Comparison of ENCODE assay signal across 14 mouse cellular contexts in the genomic region with DNA sequence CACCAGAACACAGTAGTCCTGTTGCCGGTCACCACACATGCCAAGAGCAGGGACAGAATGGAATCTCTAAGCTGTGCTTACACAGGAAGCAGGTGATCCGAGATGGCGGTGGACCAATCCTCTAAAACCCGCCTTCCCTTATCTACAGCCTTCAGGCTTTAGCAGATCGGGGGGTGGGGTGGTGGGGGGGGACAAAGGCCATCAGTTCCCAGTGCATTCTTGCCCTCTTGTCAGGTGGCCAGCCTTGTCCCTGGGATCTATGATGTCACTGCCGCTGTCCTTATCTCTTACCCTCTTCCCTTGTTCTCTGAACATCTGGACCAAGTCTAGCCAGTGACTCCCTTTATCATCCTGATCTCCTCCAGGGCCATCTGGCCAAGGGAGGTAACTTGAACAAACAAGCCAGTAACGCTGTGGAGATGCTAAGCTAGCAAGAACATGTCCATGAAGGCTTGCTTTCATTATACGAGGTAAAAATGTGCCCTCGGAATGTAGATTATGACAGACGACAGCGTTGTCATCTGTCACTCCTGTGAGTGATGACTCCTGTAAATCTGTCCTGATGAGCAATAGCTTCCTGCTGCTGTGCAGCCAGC. TPM values are rescaled to one million over a fixed set of nuclear protein-coding genes. Genes with fewer than 3 reads are reported as not detected.
A peak's percentile ranks its signal among the peaks of the same experiment; 100 is the strongest.
DNase-seq lines count a peak whose midpoint lies in the region; ATAC-seq and TF ChIP-seq lines count a peak whose summit lies in the region.
"Had no signal": no experiment of that assay in that cellular context is flagged by ENCODE, and none has a peak within 500 bp of the region (broad histone marks: within the 10 kb centered on the region; RNA-seq: fewer than 3 reads in every experiment).

No protein-coding gene starts in this region.

- TF ChIP-seq RAD21 in MEL (IDR thresholded peaks at IDR 0.05; ENCODE audit: low read depth, low read length) = no peak

- peaks cover 41% of the 10 kb centered on the region for H3K36me3 ChIP-seq in heart, embryonic 13.5 days
- H3K36me3 ChIP-seq in MEL (ENCODE audit: control insufficient read depth in 1 of 2, insufficient read depth in 2 of 2, low read length in 2 of 2) = peaks cover 0 to 18% of the 10 kb centered on the region in 2 experiments; a peak in 2 of 4 replicates
- peaks cover 5% of the 10 kb centered on the region; the same call in 1 of the 2 replicates for H3K36me3 ChIP-seq in liver, embryonic 11.5 days (ENCODE audit: control insufficient read depth, insufficient read depth, low read length)

- intact Hi-C loops in heart, postnatal 14 days (cut with DNase I) = no loop called here

- peak overlapping the region; percentile 12; the same call in 1 of the 2 replicates for H3K9ac ChIP-seq in heart, embryonic 13.5 days
- H3K9ac ChIP-seq in MEL (ENCODE audit: control insufficient read depth, low read depth, low read length, poor library complexity, severe bottlenecking) = no peak overlapping the region
- no peak overlapping the region for H3K9ac ChIP-seq in liver, embryonic 11.5 days (ENCODE audit: low read depth, low read length)
- H3K9ac ChIP-seq: limb, embryonic 12.5 days had no signal

- no peak overlapping the region for H3K4me3 ChIP-seq in heart, embryonic 13.5 days
- H3K4me3 ChIP-seq in MEL (ENCODE audit: control insufficient read depth in 1 of 2, insufficient read depth in 1 of 2, low read depth in 2 of 2, low read length in 2 of 2) = no peak overlapping the region
- H3K4me3 ChIP-seq in liver, embryonic 11.5 days (ENCODE audit: low read depth, low read length) = no peak overlapping the region
- H3K4me3 ChIP-seq: limb, embryonic 12.5 days; megakaryocyte, embryonic 14.5 days had no signal

- no peak for TF ChIP-seq CTCF in MEL (IDR thresholded peaks at IDR 0.05 in 2 of 3, conservative IDR thresholded peaks at IDR 0.05 in 1 of 3; ENCODE audit: control insufficient read depth in 1 of 3, insufficient read depth in 1 of 3, low read depth in 2 of 3, low read length in 3 of 3, poor library complexity in 1 of 3, severe bottlenecking in 1 of 3)

- no peak for TF ChIP-seq POLR2A in MEL (IDR thresholded peaks at IDR 0.05; ENCODE audit: control insufficient read depth in 1 of 2, insufficient read depth in 1 of 2, low read depth in 1 of 2, low read length in 2 of 2, poor library complexity in 1 of 2)

- peak overlapping the region; percentile 31 for H3K4me2 ChIP-seq in heart, embryonic 13.5 days
- peak overlapping the region; percentile 42 for H3K4me2 ChIP-seq in liver, embryonic 11.5 days
- H3K4me2 ChIP-seq: limb, embryonic 12.5 days had no signal

- no peaks in the 10 kb centered on the region for H3K79me2 ChIP-seq in MEL (ENCODE audit: control insufficient read depth, insufficient read depth, low read length, poor library complexity)

- no peaks in the 10 kb centered on the region for H3K9me3 ChIP-seq in heart, embryonic 13.5 days
- H3K9me3 ChIP-seq in MEL (replicated peaks; ENCODE audit: insufficient read depth, low read length) = no peaks in the 10 kb centered on the region
- H3K9me3 ChIP-seq in liver, embryonic 11.5 days (ENCODE audit: control insufficient read depth, low read length) = no peaks in the 10 kb centered on the region
- H3K9me3 ChIP-seq: limb, embryonic 12.5 days had no signal

- no peak overlapping the region for H3K27ac ChIP-seq in heart, embryonic 13.5 days (replicated peaks)
- peak overlapping the region; percentile 15; the same call in 1 of the 2 replicates for H3K27ac ChIP-seq in MEL (ENCODE audit: control insufficient read depth, low read depth, low read length)
- no peak overlapping the region for H3K27ac ChIP-seq in liver, embryonic 11.5 days (ENCODE audit: low read depth, low read length)
- H3K27ac ChIP-seq: limb, embryonic 12.5 days had no signal

- DNase-seq in heart, postnatal 14 days = no peak
- peak; percentile 43 for DNase-seq in 3T3-L1 (ENCODE audit: low read depth, low spot score)
- DNase-seq in MEL (ENCODE audit: low read depth, low spot score) = peak; percentile 76
- DNase-seq in liver, embryonic 11.5 days (ENCODE audit: low spot score) = no peak
- DNase-seq in spleen, postnatal 36 days (ENCODE audit: low spot score in 2 of 2) = no peak
- no peak for DNase-seq in lung, postnatal 10 days
- no peak for DNase-seq in urinary bladder, adult 18-20 months (ENCODE audit: low spot score in 2 of 2)
- DNase-seq: cerebellum, adult 9-10 months; right cerebral cortex, postnatal 4 days had no signal

- H3K27me3 ChIP-seq in heart, embryonic 13.5 days (replicated peaks) = no peaks in the 10 kb centered on the region
- H3K27me3 ChIP-seq in MEL (ENCODE audit: control insufficient read depth in 1 of 2, insufficient read depth in 2 of 2, low read length in 2 of 2) = no peaks in the 10 kb centered on the region
- H3K27me3 ChIP-seq in liver, embryonic 11.5 days (replicated peaks; ENCODE audit: control insufficient read depth, insufficient read depth, low read length) = no peaks in the 10 kb centered on the region
- H3K27me3 ChIP-seq: limb, embryonic 12.5 days had no signal

- WGBS in heart, embryonic 13.5 days = 23% methylated on average over 11 of the region's 11 CpGs
- 17% methylated on average over 11 of the region's 11 CpGs for WGBS in liver, embryonic 11.5 days

- peaks cover 16% of the 10 kb centered on the region for H3K4me1 ChIP-seq in heart, embryonic 13.5 days
- peaks cover 10 to 22% of the 10 kb centered on the region in 2 experiments for H3K4me1 ChIP-seq in MEL (ENCODE audit: control insufficient read depth in 1 of 2, insufficient read depth in 2 of 2, low read length in 2 of 2)
- H3K4me1 ChIP-seq in liver, embryonic 11.5 days (replicated peaks; ENCODE audit: control insufficient read depth, insufficient read depth, low read length) = peaks cover 16% of the 10 kb centered on the region
- H3K4me1 ChIP-seq: limb, embryonic 12.5 days had no signal

- peak; percentile 63 to 84 for TF ChIP-seq EP300 in MEL (IDR thresholded peaks at IDR 0.05; ENCODE audit: low read depth in 1 of 2, low read length in 2 of 2)

- peak; percentile 37; the same call in 1 of the 2 replicates for ATAC-seq in heart, embryonic 13.5 days (ENCODE audit: extremely low read depth, insufficient number of reproducible peaks, low FRiP score, low TSS enrichment)
- peak; percentile 82 for ATAC-seq in liver, embryonic 11.5 days (replicated peaks; ENCODE audit: low FRiP score)

TF ChIP-seq in MEL, 35 proteins besides CTCF, POLR2A, EP300 and RAD21 (continues in another document):
- TF ChIP-seq NRF1 (IDR thresholded peaks at IDR 0.05; ENCODE audit: insufficient read depth, low read depth, low read length, poor library complexity, severe bottlenecking) (0 out of 2 replicates have a peak, but pooled peaks have one; percentile 19), MYB (IDR thresholded peaks at IDR 0.05; ENCODE audit: low read depth, low read length) (no peak), TCF12 (IDR thresholded peaks at IDR 0.05; ENCODE audit: low read depth, low read length) (peak; percentile 93), NELFE (IDR thresholded peaks at IDR 0.05; ENCODE audit: low read depth, low read length) (no peak), ZMIZ1 (IDR thresholded peaks at IDR 0.05; ENCODE audit: low read depth, low read length) (no peak), UBTF (IDR thresholded peaks at IDR 0.05; ENCODE audit: borderline replicate concordance, insufficient read depth, low read depth, low read length) (no peak), MYC (IDR thresholded peaks at IDR 0.05; ENCODE audit: low read depth, low read length) (no peak), MAX (IDR thresholded peaks at IDR 0.05; ENCODE audit: low read length) (peak; percentile 52), ETS1 (IDR thresholded peaks at IDR 0.05; ENCODE audit: low read depth, low read length) (peak; percentile 91), ZC3H11A (IDR thresholded peaks at IDR 0.05; ENCODE audit: low read depth, low read length) (no peak), E2F4 (IDR thresholded peaks at IDR 0.05; ENCODE audit: borderline replicate concordance, low read depth, low read length) (no peak), POLR2AphosphoS5 (IDR thresholded peaks at IDR 0.05; ENCODE audit: borderline replicate concordance, low read depth, low read length) (no peak), USF2 (IDR thresholded peaks at IDR 0.05; ENCODE audit: borderline replicate concordance in 1 of 2, insufficient read depth in 1 of 2, low read depth in 1 of 2, low read length in 2 of 2) (no peak), CHD2 (IDR thresholded peaks at IDR 0.05; ENCODE audit: low read length) (no peak), MXI1 (IDR thresholded peaks at IDR 0.05; ENCODE audit: low read depth, low read length) (peak; percentile 66)

RNA-seq across cellular contexts. Expression of gene As3mt, which starts 20.8 kb away (rescaled TPM):
- 49.1 and 52.8 TPM in 2 replicates for polyA plus RNA-seq in heart, embryonic 13.5 days (2015; fragmentation: Nextera tagmentation; extraction: Ambion mirVana)
- 10 to 100 TPM; 73.6 to 79.9 TPM for total RNA-seq in heart, postnatal 14 days (2021)
- 17.0 and 22.8 TPM in 2 replicates for total RNA-seq in MEL (2012; rRNA removed)
- 10 to 100 TPM in 1 of 2 experiments, not detected in 1; 52.2 TPM for polyA plus RNA-seq in MEL (2012; ENCODE audit: insufficient read depth in 1 of 2, insufficient read length in 2 of 2, low read depth in 1 of 2, low replicate concordance in 2 of 2, missing spikeins in 1 of 2)
- polyA plus RNA-seq in liver, embryonic 11.5 days (2014; fragmentation: Nextera tagmentation; extraction: Ambion mirVana) = 26.0 and 29.3 TPM in 2 replicates

RNA-seq across cellular contexts. Expression of gene Cnnm2, which starts 33.4 kb away (rescaled TPM):
- 2.4 and 2.5 TPM in 2 replicates for polyA plus RNA-seq in heart, embryonic 13.5 days (2015; fragmentation: Nextera tagmentation; extraction: Ambion mirVana)
- total RNA-seq in heart, postnatal 14 days (2021) = 1 to 10 TPM; 6.4 to 7.2 TPM
- 4.0 and 5.7 TPM in 2 replicates for total RNA-seq in MEL (2012; rRNA removed)
- polyA plus RNA-seq in MEL (2012; ENCODE audit: insufficient read depth in 1 of 2, insufficient read length in 2 of 2, low read depth in 1 of 2, low replicate concordance in 2 of 2, missing spikeins in 1 of 2) = 10 to 100 TPM in 1 of 2 experiments, not detected in 1; 10.7 TPM
- 1.9 and 2.6 TPM in 2 replicates for polyA plus RNA-seq in liver, embryonic 11.5 days (2014; fragmentation: Nextera tagmentation; extraction: Ambion mirVana)

RNA-seq across cellular contexts. Expression of gene Borcs7, which starts 38.3 kb away (rescaled TPM):
- 17.4 and 17.6 TPM in 2 replicates for polyA plus RNA-seq in heart, embryonic 13.5 days (2015; fragmentation: Nextera tagmentation; extraction: Ambion mirVana)
- 1 to 10 TPM; 8.7 to 9.6 TPM for total RNA-seq in heart, postnatal 14 days (2021)
- 4.1 and 5.1 TPM in 2 replicates for total RNA-seq in MEL (2012; rRNA removed)
- polyA plus RNA-seq in MEL (2012; ENCODE audit: insufficient read depth in 1 of 2, insufficient read length in 2 of 2, low read depth in 1 of 2, low replicate concordance in 2 of 2, missing spikeins in 1 of 2) = 10 to 100 TPM in 1 of 2 experiments, not detected in 1; 11.1 TPM
- 9.9 and 13.8 TPM in 2 replicates for polyA plus RNA-seq in liver, embryonic 11.5 days (2014; fragmentation: Nextera tagmentation; extraction: Ambion mirVana)

RNA-seq across cellular contexts. Expression of gene Cyp17a1, which starts 55.1 kb away (rescaled TPM):
- 1.1 and 1.6 TPM in 2 replicates for polyA plus RNA-seq in heart, embryonic 13.5 days (2015; fragmentation: Nextera tagmentation; extraction: Ambion mirVana)
- not detected for total RNA-seq in heart, postnatal 14 days (2021)
- total RNA-seq in MEL (2012; rRNA removed) = not detected in 2 replicates
- polyA plus RNA-seq in MEL (2012; ENCODE audit: insufficient read depth in 1 of 2, insufficient read length in 2 of 2, low read depth in 1 of 2, low replicate concordance in 2 of 2, missing spikeins in 1 of 2) = not detected
- 0.27 and 0.30 TPM in 2 replicates for polyA plus RNA-seq in liver, embryonic 11.5 days (2014; fragmentation: Nextera tagmentation; extraction: Ambion mirVana)
- total RNA-seq: ES-E14; layer of hippocampus, adult 8-10 months had no signal
- polyA plus RNA-seq: limb, embryonic 12.5 days had no signal

Comparison
In these comparisons a context has a peak if more than half of its experiments do, and no peak if none do; other contexts are left out.
1. DNase-seq: peak in 3T3-L1 (single experiment) and MEL (single experiment); none in heart, postnatal 14 days (0 of 2), liver, embryonic 11.5 days (single experiment), spleen, postnatal 36 days (0 of 2), lung, postnatal 10 days (single experiment) and urinary bladder, adult 18-20 months (0 of 2).